Mouse (Mus musculus) ES-CJ7 (cell line): Measurements from ENCODE around the gene Epb41l3.
A peak's percentile ranks its signal among the peaks of the same experiment; 100 is the strongest.

ENCODE experiments used
- DNase-seq: peaks from one replicate; pipeline ENCODE4 v3.0.0; 2011; ENCODE audit warnings: low read depth, low spot score

The Epb41l3 gene

GRCm38 (mm10) chr17:69237172-69237571, 161.7 kb downstream of the Epb41l3 start:
- DNase-seq = no peak

GRCm38 (mm10) chr17:69238810-69239373, 163.4 kb downstream of the Epb41l3 start:
- no peak for DNase-seq

GRCm38 (mm10) chr17:69239423-69239822, 163.9 kb downstream of the Epb41l3 start:
- DNase-seq = no peak

DNA sequence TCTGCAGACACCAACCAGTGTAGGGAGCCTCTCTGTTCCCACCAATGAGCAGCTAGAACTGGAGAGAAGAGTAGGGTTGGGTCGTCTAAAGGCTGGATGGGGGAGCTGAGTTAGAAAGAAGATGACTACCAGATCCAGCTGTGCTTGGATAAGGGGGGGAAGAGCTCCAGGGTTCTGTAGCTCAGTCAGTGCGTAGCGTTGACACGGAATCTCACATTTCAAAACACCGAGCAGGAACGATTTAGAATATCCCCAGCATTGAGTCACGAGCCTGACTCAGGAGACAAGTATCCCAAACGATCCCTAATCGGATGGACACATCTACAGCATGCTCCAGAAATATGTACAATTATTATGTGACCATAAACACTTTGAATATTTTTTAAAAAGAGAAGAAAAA, 180.4 kb downstream of the Epb41l3 start:
- no peak for DNase-seq

DNA sequence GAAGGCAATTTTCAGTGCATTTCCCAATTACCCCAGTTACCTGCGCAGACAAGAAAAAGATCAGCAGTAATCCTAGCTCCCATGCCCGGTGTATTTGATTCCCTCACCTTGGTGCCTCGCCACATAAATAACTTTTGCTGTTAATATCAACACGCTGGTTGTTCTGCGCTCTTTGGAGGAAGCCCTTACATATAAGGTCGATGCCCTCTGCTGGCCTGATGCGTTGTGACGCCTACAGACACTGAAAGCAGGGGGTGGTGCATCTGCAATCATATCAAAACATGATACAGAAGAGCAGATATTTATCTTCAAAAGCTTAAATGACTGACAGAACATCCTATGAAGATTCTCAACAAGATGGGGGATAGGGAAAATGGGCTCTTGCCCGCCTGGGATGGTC, 181.0 kb downstream of the Epb41l3 start:
- peak; percentile 30 for DNase-seq

DNA sequence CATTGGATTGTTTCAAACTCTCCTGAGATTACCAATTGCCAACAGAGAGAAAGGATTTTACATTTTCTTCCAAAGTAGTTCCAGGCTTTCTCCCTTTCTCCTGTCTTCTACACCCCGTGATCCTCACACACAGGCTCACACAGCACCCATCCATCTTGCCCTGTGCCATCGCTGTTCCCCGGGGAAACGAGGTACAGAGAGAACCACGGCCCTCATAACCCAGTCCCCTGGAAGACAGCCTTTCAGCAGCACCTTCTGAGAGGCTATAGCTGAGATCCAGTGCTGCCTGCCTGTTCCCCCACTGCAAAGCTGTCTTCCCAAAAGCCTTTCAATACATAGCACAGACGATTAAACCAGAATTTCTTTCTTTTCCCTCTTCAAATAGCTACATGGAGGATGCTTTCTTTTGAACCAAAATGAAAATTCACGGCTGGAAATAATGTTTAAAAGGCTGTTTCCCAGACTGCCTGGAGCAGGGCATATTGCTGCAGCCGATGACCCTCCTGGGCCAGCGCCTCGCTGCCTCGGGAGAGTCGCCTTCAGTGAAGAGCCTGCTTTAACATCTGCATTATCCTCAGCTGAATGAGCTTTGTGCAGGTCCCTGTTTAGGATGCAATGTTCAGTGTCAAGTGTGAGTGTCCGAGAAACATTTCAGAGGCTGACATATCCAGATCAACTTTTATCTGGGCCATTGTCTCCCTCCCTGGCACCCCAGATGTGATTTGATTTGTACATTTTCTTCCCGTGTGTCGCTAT, 188.5 kb downstream of the Epb41l3 start:
- DNase-seq = no peak

DNA sequence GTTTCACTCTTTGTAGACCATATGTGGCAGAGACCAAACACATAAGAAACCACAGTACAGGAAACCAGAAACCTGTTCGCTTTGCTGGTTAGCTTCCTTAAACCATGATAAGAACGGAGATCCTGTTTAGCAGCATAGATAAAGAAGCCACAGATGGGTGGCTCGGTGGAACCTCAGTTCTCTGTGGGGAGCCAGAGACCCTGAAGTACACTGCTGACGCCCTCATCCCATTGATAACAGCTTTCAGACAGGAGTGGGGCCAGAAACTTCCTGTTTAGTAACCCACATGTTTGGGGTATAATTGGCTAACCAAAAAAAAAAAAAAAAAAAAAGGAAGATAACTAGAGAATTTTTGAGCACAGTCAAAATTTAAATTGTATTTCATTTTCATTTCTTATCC, 189.7 kb downstream of the Epb41l3 start:
- no peak for DNase-seq

DNA sequence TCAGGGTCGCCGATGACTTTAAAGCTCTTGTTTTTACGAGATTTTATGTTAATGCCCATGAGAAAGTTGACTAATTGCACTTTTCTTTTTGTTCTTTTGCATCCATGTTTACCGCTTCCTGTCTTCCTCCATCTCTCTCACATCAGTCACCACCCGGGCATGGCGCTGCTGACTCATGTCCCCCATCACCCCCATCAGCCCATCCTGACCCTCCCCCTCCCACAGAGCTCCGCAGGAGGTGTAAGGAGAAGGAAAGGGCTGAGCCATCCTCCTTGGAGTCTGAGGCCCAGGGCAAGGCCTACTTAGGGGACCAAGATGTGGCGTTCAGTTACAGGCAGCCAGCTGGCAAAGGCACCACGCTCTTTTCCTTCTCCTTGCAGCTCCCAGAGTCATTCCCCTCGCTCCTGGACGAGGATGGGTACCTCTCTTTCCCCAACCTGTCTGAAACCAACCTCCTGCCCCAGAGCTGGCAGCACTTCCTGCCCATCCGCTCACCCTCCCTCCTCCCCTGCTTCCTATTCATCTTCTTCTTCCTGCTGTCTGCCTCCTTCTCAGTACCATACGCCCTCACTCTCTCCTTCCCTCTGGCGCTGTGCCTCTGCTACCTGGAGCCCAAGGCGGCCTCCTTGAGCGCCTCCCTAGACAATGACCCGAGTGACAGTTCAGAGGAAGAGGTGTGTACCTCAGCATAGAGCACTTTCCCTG, 190.4 kb downstream of the Epb41l3 start:
- DNase-seq = peak; percentile 25

GRCm38 (mm10) chr17:69266936-69267335, 191.5 kb downstream of the Epb41l3 start:
- no peak for DNase-seq

GRCm38 (mm10) chr17:69267526-69267925, 192.0 kb downstream of the Epb41l3 start:
- no peak for DNase-seq

DNA sequence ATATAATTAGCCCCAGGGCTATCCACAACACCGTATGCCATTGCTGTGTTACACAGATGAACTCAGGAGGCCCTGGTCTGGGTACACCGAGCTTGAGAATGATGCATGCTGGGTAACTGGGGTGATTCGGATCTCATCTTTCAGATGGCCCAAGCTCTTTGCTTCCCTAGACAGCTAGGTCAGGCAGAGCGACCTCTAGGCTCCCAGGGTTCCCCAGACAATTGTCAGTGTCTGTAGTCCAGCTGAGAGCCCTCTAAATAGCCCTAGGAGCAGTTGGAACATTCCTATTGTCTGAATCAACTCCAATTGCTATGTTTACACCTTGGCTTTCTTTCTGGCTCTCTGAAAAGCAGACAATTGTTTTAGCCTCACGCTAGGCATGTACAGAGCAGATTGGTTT, 201.9 kb downstream of the Epb41l3 start:
- DNase-seq = peak; percentile 94

DNA sequence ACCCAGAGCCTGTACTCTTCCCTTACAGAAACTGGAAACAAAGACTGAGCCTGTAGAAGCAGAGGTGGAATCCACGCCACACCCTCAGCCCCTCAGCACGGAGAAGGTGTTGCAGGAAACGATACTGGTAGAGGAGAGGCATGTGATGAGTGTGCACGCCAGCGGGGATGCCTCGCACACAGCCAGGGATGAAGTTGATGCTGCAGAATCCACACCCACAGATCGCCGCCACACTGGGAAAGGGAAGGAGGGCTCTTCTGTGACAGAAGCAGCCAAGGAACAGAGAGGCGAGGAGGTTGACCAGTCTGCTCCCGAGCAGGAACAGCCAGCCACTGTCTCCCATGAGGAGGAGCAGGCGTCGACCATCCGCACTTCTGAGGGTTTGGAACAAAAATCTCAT, 209.0 kb downstream of the Epb41l3 start:
- DNase-seq = no peak

DNA sequence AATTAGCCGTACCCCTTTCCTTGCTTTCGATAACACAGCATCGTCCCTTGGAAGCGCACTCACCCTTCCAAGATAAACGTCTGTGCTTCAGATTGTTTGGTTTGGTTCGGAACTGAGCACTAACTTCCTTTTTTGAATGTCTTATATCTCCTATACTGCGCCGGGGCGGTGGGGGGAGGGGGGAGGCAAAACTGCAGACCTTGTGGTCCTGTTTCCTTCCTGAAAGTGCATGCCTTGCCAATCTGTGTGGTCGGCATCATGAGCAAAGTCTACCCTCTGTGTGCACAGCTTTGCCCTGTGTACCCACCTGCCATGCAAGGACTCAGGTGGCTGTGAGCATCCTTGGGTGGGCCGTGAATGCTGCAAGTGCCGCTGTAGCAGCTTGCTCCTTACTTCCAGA, 212.6 kb downstream of the Epb41l3 start:
- DNase-seq = no peak

GRCm38 (mm10) chr17:69290272-69290671, 214.8 kb downstream of the Epb41l3 start:
- DNase-seq = no peak

DNA sequence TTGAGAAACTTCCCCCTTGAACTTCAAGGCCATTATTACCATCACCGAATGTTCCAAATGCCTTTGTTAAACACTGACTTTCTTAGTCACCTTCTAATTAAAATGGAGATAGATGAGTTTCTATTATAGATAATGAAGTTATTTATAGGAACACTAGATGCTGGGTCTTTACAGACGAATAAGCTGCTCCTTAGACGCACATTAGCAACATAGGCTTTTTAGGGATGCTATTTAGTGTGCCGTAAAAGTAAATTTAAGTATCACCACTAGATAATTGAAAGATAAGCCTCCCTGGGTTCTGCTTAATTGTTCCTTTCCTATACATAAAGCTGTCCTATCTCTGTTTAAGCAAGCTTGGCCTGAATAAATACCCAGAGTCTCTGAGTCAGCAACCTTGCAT, 226.1 kb downstream of the Epb41l3 start:
- DNase-seq = no peak

- DNase-seq = peak; percentile 50
Measured at GRCm38 (mm10) chr17:69303579-69304274, 228.2 kb downstream of the Epb41l3 start.

GRCm38 (mm10) chr17:69307636-69308035, 232.2 kb downstream of the Epb41l3 start:
- no peak for DNase-seq

DNA sequence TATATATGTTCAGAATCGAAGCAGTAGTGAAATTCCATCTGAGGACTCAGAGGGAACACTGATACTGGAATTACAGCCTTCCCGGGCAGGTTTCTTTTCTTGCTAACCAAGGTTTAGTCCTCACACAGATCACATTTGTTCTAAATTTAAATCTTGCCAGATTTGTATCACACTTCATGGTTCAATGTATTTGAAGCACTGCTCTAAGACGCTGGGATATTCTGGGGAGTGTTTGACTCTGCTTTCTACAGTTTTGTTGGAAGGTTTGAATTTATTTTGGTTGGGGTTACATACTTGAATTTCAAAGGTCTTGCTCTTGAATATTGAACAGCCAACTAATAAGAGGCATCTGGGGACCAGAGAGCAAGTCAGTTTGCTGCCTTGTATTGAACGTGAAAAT, 234.4 kb downstream of the Epb41l3 start:
- no peak for DNase-seq

- no peak for DNase-seq
Measured at GRCm38 (mm10) chr17:69320496-69320895, 245.0 kb downstream of the Epb41l3 start.

GRCm38 (mm10) chr17:69322721-69323120, 247.2 kb downstream of the Epb41l3 start:
- DNase-seq = peak; percentile 11
